Mouse (Mus musculus): ENCODE results near the gene Cacna2d3. TPM values are rescaled to one million over a fixed set of nuclear protein-coding genes. Genes with fewer than 3 reads are reported as not detected.

Gene Cacna2d3
- polyA plus RNA-seq, 1 experiment from 2014 or later = 63.0 TPM

DNA sequence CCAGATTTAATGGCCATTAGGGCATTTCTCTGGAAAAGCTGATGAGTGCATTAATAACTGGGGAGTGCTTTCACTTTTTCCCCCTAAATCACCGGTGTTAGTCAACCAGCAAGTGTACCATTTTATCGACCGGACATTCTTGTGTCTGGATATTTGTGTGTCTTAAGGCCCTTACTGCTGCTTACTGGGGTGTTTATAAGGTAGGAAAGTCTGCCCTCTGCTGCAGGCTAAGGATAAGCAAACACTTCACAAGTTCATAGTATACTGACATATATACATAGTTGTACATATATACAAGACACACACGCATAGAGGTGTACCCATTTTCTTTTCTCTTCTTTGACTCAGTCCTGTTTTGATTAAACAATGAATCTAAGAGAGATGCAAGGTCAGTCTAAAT is 647.9 kb downstream of the Cacna2d3 start:
- no peaks in the 10 kb centered on the region for H3K9me3 ChIP-seq (ENCODE audit: control insufficient read depth, low read length)

DNA sequence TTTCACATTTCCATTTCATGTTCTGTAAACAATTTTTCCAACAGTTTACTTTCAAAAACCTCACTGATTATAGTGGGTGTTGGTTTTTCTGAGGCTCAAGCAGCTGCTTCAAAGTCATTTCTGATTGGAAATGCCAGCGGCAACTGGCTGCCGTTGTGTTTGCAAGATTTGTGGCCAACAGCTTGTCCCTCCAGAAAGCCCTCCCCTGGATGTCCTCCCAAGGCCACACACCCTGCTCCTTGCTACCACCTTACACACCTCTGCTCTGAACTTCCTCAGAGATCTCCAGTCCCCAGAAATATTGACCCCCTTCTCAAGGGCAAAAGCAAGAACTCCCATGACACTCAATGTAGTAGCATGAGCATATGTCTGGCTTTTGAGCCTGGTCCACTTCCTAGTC is 659.0 kb downstream of the Cacna2d3 start:
- Histone ChIP-seq H3K9me3 (ENCODE audit: control insufficient read depth, low read length) (no peaks in the 10 kb centered on the region), H3K27me3 (ENCODE audit: control insufficient read depth, insufficient read depth, low read length) (no peaks in the 10 kb centered on the region), H3K4me2 (ENCODE audit: low read depth, low read length) (no peak overlapping the region), H3K36me3 (ENCODE audit: control insufficient read depth, insufficient read depth, low read length) (no peaks in the 10 kb centered on the region), H3K4me3 (ENCODE audit: low read depth, low read length) (no peak overlapping the region), H3K4me1 (ENCODE audit: control insufficient read depth, insufficient read depth, low read length) (no peaks in the 10 kb centered on the region), H3K27ac (ENCODE audit: low read depth, low read length) (no peak overlapping the region), H3K9ac (replicated peaks; ENCODE audit: low read depth, low read length) (no peak overlapping the region)
- 90% methylated on average over 2 of the region's 2 CpGs for WGBS
- ATAC-seq (ENCODE audit: low read depth) = no peak

More for the DNA sequence above, 647.9 kb downstream of the Cacna2d3 start:
- no peaks in the 10 kb centered on the region for H3K36me3 ChIP-seq (ENCODE audit: control insufficient read depth, insufficient read depth, low read length)
- H3K4me1 ChIP-seq (ENCODE audit: control insufficient read depth, insufficient read depth, low read length) = no peaks in the 10 kb centered on the region
- no peak overlapping the region for H3K4me2 ChIP-seq (ENCODE audit: low read depth, low read length)
- no peak overlapping the region for H3K4me3 ChIP-seq (ENCODE audit: low read depth, low read length)
- no peak for ATAC-seq (ENCODE audit: low read depth)
- H3K9ac ChIP-seq (replicated peaks; ENCODE audit: low read depth, low read length) = no peak overlapping the region
- H3K27me3 ChIP-seq (ENCODE audit: control insufficient read depth, insufficient read depth, low read length) = no peaks in the 10 kb centered on the region
- 66% methylated on average over 4 of the region's 4 CpGs for WGBS
- H3K27ac ChIP-seq (ENCODE audit: low read depth, low read length) = no peak overlapping the region

DNA sequence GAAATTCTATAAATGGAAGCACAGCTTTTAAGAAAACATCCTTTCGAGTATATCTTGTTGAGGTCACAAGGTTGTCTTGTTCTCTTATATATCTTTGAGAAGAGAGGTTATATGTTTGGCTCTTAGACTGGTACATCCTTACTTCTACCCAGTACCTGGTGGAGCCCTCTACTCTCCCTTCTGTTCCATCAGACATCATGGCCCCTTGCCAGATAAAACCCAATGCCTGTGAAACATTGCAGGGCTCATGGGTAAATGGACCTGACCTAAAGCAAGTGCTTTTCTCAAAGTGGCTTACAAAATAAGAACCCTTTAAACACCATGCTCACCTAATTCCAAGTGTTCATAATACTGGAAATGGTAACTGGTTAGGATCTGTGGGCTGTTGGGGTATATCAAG is 660.2 kb downstream of the Cacna2d3 start:
- ATAC-seq (ENCODE audit: low read depth) = no peak
- Histone ChIP-seq H3K27me3 (ENCODE audit: control insufficient read depth, insufficient read depth, low read length) (no peaks in the 10 kb centered on the region), H3K27ac (ENCODE audit: low read depth, low read length) (no peak overlapping the region), H3K4me2 (ENCODE audit: low read depth, low read length) (no peak overlapping the region), H3K9ac (replicated peaks; ENCODE audit: low read depth, low read length) (no peak overlapping the region), H3K4me1 (ENCODE audit: control insufficient read depth, insufficient read depth, low read length) (no peaks in the 10 kb centered on the region), H3K9me3 (ENCODE audit: control insufficient read depth, low read length) (no peaks in the 10 kb centered on the region), H3K36me3 (ENCODE audit: control insufficient read depth, insufficient read depth, low read length) (no peaks in the 10 kb centered on the region), H3K4me3 (ENCODE audit: low read depth, low read length) (no peak overlapping the region)
- WGBS = 83% methylated on average over 1 of the region's 1 CpGs

DNA sequence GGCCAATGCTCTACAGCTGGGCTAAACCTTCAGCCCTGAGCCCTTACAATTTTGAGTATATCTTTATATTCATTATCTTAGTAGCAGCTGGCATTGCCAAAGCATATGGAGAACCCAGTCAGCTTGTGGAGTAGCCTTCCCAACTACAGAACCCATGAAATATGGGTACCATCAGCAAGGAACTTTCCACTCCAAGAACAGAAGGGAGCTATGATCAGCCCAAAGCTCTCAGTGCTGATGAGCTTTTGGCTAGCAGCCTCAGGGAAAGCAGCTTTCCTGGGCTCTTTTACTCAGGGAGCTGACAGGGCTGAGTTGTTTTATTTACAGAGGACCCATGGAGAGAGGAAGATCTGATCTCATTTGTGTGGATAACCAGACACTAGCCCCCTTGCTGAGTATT is 661.0 kb downstream of the Cacna2d3 start:
- Histone ChIP-seq H3K9ac (replicated peaks; ENCODE audit: low read depth, low read length) (no peak overlapping the region), H3K9me3 (ENCODE audit: control insufficient read depth, low read length) (no peaks in the 10 kb centered on the region), H3K27me3 (ENCODE audit: control insufficient read depth, insufficient read depth, low read length) (no peaks in the 10 kb centered on the region), H3K27ac (ENCODE audit: low read depth, low read length) (no peak overlapping the region), H3K4me3 (ENCODE audit: low read depth, low read length) (no peak overlapping the region), H3K4me1 (ENCODE audit: control insufficient read depth, insufficient read depth, low read length) (no peaks in the 10 kb centered on the region), H3K4me2 (ENCODE audit: low read depth, low read length) (no peak overlapping the region), H3K36me3 (ENCODE audit: control insufficient read depth, insufficient read depth, low read length) (no peaks in the 10 kb centered on the region)
- no peak for ATAC-seq (ENCODE audit: low read depth)

DNA sequence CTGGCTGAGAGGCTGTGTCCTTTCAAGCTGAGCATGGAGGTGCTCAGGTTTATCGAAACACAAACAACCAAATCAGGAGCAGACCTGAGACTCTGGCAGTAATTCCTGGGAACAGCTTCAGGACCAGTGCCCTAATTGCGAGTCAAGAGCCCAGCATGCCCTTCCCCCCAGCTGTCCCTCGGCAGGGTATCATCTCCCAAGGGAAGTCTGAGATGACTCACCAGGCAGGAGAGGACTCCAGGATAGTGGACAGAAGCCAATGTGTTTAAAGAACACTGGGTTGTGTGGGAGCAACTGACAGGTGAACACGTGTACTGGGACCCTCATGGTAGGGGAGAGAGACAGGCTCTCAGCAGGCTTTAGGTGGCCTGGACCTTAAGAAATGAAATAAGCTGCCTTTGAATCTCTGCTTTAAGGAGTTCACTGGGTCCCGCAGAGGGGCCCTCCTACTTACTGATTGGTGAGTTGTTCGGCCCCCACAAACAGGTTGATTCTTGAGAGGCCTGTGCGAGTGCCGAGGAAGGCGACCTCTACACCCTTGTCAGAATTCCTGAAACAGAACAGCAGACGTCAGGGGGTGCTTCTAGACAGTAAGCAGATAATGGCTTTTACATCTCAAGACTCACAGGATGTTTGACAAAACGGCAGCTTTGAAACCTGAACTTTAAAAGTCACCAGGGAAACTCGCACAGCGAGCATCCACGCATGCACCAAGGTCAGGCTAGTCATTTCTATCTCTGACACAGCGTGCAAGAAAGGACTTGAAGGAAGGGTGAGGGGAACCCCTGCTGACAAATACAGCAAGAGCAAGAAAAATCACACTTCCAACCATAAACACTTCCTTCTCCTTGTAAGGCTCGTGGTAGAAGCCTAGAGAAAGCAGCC is 669.5 kb downstream of the Cacna2d3 start:
- no peak overlapping the region for H3K4me3 ChIP-seq (ENCODE audit: low read depth, low read length)
- H3K27ac ChIP-seq (ENCODE audit: low read depth, low read length) = no peak overlapping the region
- ATAC-seq (ENCODE audit: low read depth) = no peak
- H3K27me3 ChIP-seq (ENCODE audit: control insufficient read depth, insufficient read depth, low read length) = no peaks in the 10 kb centered on the region
- no peaks in the 10 kb centered on the region for H3K36me3 ChIP-seq (ENCODE audit: control insufficient read depth, insufficient read depth, low read length)
- no peak overlapping the region for H3K4me2 ChIP-seq (ENCODE audit: low read depth, low read length)
- no peak overlapping the region for H3K9ac ChIP-seq (replicated peaks; ENCODE audit: low read depth, low read length)
- WGBS = 75% methylated on average over 16 of the region's 16 CpGs
- H3K4me1 ChIP-seq (ENCODE audit: control insufficient read depth, insufficient read depth, low read length) = no peaks in the 10 kb centered on the region
- H3K9me3 ChIP-seq (ENCODE audit: control insufficient read depth, low read length) = no peaks in the 10 kb centered on the region

DNA sequence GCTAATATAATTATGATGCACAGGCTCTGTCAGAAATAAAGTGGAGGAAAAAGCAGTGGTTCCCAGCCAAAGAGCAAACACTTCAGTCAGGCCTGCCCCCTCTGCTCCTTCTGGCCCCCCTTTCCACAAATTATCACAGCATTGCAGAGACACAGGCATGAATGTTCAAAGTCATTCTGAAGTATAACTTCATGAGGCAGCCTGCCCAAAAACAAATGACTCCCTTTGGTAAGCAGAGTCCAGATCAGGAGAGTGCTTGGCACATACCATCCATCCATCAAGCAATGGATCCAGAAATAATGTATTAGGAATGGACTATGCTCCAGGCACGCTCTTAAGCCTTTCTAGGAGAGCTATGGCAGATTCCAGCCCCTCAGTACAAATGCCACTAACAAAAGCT is 679.3 kb downstream of the Cacna2d3 start:
- no peak for ATAC-seq (ENCODE audit: low read depth)

DNA sequence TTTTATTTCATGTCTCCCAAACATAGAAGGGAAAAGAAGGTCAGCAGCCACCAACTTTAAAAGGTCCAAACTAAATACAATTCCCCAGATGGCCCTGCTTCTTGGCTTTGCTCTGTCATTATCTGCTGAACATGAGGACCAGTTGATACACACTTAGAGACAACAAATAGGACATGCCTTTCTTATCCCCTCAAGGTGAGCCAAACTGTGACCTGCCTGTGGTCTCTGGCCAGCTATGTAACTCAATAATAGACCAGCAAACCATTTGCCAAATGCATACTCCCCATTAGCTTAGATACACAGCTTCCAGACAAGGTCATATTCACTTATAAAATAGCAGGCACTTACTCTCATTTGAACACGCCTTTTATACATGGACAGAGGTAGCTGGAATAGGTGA is 680.2 kb downstream of the Cacna2d3 start:
- Histone ChIP-seq H3K27ac (ENCODE audit: low read depth, low read length) (no peak overlapping the region), H3K9ac (replicated peaks; ENCODE audit: low read depth, low read length) (no peak overlapping the region), H3K4me1 (ENCODE audit: control insufficient read depth, insufficient read depth, low read length) (no peaks in the 10 kb centered on the region), H3K9me3 (ENCODE audit: control insufficient read depth, low read length) (no peaks in the 10 kb centered on the region), H3K4me3 (ENCODE audit: low read depth, low read length) (no peak overlapping the region), H3K36me3 (ENCODE audit: control insufficient read depth, insufficient read depth, low read length) (no peaks in the 10 kb centered on the region), H3K4me2 (ENCODE audit: low read depth, low read length) (no peak overlapping the region), H3K27me3 (ENCODE audit: control insufficient read depth, insufficient read depth, low read length) (no peaks in the 10 kb centered on the region)
- WGBS = 81% methylated on average over 1 of the region's 1 CpGs
- ATAC-seq (ENCODE audit: low read depth) = no peak

More for the DNA sequence above, 679.3 kb downstream of the Cacna2d3 start:
- Histone ChIP-seq H3K9me3 (ENCODE audit: control insufficient read depth, low read length) (no peaks in the 10 kb centered on the region), H3K4me2 (ENCODE audit: low read depth, low read length) (no peak overlapping the region), H3K27me3 (ENCODE audit: control insufficient read depth, insufficient read depth, low read length) (no peaks in the 10 kb centered on the region), H3K9ac (replicated peaks; ENCODE audit: low read depth, low read length) (no peak overlapping the region), H3K4me1 (ENCODE audit: control insufficient read depth, insufficient read depth, low read length) (no peaks in the 10 kb centered on the region), H3K4me3 (ENCODE audit: low read depth, low read length) (no peak overlapping the region), H3K27ac (ENCODE audit: low read depth, low read length) (no peak overlapping the region), H3K36me3 (ENCODE audit: control insufficient read depth, insufficient read depth, low read length) (no peaks in the 10 kb centered on the region)
- WGBS = 50% methylated on average over 1 of the region's 1 CpGs

DNA sequence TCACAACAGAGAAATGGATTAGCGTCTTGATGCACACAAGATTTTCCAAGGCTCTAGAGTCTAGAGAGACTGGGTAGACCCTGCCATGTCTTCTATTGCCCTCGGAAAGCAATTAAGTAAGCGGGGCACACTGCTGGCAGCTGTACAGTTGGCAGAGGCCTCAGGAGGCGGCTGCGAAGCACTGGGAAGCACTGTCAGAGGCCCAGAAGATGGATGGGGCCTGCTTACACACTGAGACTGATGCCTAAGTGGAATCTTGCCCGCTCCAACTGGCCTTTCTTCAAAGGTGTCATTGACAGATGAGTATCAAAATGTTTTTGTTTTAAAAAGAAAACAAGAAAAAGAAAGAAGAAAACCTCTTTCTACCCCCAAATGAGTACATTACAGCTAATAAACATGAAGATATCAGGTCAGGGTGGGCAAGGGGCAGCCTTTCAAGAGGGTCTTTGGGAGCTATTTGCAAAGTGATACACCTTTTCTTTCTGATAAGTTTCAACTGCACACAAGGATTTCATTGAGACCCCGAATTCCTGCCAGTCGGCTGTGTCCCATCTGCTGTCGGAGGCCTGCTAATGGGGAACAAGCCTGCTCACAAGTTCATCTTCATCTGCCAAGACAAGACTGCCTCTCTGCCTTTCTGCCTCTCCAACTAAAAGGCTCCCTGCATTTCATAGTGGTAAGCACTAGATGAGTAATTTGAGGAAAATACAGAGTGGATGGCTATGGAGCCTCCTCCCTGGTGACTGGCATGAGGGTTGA is 680.9 kb downstream of the Cacna2d3 start:
- H3K36me3 ChIP-seq (ENCODE audit: control insufficient read depth, insufficient read depth, low read length) = no peaks in the 10 kb centered on the region
- no peaks in the 10 kb centered on the region for H3K9me3 ChIP-seq (ENCODE audit: control insufficient read depth, low read length)
- no peak overlapping the region for H3K4me2 ChIP-seq (ENCODE audit: low read depth, low read length)
- no peaks in the 10 kb centered on the region for H3K27me3 ChIP-seq (ENCODE audit: control insufficient read depth, insufficient read depth, low read length)
- no peak overlapping the region for H3K9ac ChIP-seq (replicated peaks; ENCODE audit: low read depth, low read length)
- H3K4me1 ChIP-seq (ENCODE audit: control insufficient read depth, insufficient read depth, low read length) = no peaks in the 10 kb centered on the region
- no peak overlapping the region for H3K4me3 ChIP-seq (ENCODE audit: low read depth, low read length)
- H3K27ac ChIP-seq (ENCODE audit: low read depth, low read length) = no peak overlapping the region
- WGBS = 32% methylated on average over 9 of the region's 9 CpGs
- ATAC-seq (ENCODE audit: low read depth) = peak; percentile 87; the same call in 1 of the 2 replicates

DNA sequence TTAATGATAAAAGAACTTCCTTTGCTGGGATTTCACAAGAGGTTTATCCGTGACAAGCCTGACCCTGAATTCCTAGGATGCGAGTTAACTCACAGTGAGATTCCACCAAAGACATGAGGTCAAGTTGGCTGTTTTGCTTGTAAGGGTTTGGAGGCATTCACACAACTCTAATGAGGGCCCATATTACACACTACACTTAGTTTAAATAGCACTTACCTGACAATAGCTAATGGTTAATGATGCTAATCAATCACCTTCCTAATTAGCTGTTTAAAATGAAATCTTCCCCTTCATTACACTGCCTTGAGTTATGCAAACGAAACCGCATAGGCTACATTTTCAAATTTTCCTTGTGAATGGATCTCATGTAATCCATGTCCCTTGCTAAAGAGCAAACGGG is 683.4 kb downstream of the Cacna2d3 start:
- no peak overlapping the region for H3K4me3 ChIP-seq (ENCODE audit: low read depth, low read length)
- no peaks in the 10 kb centered on the region for H3K27me3 ChIP-seq (ENCODE audit: control insufficient read depth, insufficient read depth, low read length)
- no peak for ATAC-seq (ENCODE audit: low read depth)
- 34% methylated on average over 5 of the region's 5 CpGs for WGBS
- H3K4me2 ChIP-seq (ENCODE audit: low read depth, low read length) = no peak overlapping the region
- no peak overlapping the region for H3K9ac ChIP-seq (replicated peaks; ENCODE audit: low read depth, low read length)
- no peaks in the 10 kb centered on the region for H3K4me1 ChIP-seq (ENCODE audit: control insufficient read depth, insufficient read depth, low read length)
- no peaks in the 10 kb centered on the region for H3K9me3 ChIP-seq (ENCODE audit: control insufficient read depth, low read length)
- H3K27ac ChIP-seq (ENCODE audit: low read depth, low read length) = no peak overlapping the region
- H3K36me3 ChIP-seq (ENCODE audit: control insufficient read depth, insufficient read depth, low read length) = no peaks in the 10 kb centered on the region

All from neural tube, embryonic 14.5 days (tissue).